Mouse (Mus musculus): ENCODE data around the gene Smim7.

Smim7 gene

DNA sequence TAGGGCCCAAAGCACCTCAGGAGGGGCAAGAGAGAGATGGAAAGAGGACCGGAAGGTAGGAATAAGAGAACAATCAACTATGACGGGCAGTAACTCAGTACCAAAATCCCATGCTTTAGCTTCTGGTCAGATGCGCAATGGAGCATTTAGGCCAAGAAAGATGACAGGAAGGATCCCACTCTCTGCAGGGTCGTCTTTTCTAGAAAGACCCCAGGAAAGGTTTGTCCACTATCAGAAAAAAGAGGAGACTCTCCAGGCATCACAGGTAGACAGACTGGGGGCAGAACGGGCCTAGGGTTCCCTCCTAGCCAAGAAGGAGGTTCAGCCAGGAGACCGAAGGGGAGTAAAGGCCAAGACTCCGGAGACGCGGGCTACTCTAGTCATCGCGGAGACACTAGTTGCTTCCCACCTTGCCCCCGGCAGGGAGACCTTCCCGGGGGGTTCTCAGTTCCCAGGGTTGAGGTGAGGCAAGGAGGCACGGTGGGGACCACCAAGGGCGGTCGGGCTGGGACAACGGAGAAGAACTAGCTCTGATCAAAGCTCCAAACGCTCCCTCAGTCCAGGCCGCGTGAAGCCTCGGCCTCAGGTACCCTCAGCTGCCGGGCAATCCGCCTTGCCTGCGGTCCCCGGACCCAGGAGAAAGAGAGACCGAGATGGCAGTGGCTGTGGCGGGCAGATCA is 23.6 kb downstream of the Smim7 start:
- peak; percentile 1 for DNase-seq

- no peak for DNase-seq
These were observed 31.7 kb downstream of the Smim7 start for GRCm38 (mm10) chr8:72539234-72539633.

GRCm38 (mm10) chr8:72534888-72535287 is 36.0 kb downstream of the Smim7 start:
- DNase-seq: no peak

GRCm38 (mm10) chr8:72532103-72532502 is 38.8 kb downstream of the Smim7 start:
- DNase-seq: no peak

- no peak for DNase-seq
These were observed 49.0 kb downstream of the Smim7 start for GRCm38 (mm10) chr8:72521888-72522287.

DNA sequence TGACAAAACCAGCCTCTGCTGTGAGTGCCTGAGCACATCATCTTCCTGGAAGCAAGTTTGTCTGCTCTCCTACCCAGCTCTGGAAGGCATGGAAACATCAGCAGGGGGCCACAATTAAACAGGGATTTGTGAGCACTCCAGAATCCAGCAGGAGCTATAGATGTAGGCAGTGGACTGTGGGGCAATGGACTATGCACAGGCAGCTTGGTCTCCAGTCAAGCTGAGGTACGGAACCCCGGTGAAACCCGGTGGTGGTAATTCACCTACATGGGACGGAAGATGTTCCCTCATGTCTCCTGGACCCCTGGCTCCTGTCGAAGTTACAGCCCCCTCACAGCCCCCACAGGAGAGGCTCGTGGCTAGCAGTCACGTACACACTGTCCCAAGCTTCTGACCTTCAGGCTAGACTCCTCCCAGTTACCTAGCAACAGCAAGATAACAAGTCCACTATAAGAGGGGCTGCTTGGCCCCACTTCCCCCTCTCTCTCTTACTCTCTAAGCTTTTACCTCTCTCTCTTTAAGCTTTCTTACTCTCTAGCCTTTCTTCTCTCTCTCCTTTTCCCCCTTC is 53.4 kb downstream of the Smim7 start:
- DNase-seq: no peak
